Mouse (Mus musculus) ES-E14 (cell line): ENCODE results near the gene Pxmp4. TPM values are rescaled to one million over a fixed set of nuclear protein-coding genes. Genes with fewer than 3 reads are reported as not detected.

Experiments
- DNase-seq: peaks from one replicate; pipeline ENCODE4 v3.0.0-alpha.2; 2013; ENCODE audit warnings: low read depth, low spot score
- H3K27ac ChIP-seq: 2 replicates; pipeline ENCODE4 v1.5.1; 2012; ENCODE audit warnings: low read depth, mild to moderate bottlenecking, low read length, moderate library complexity, mixed read lengths; ENCODE audit not compliant: poor library complexity, insufficient read depth, severe bottlenecking
- H3K36me3 ChIP-seq: 2 replicates; pipeline ENCODE4 v1.6.1; 2012; ENCODE audit warnings: mild to moderate bottlenecking, low read length, moderate library complexity, mixed read lengths; ENCODE audit not compliant: control insufficient read depth, poor library complexity, insufficient read depth, severe bottlenecking
- H3K4me1 ChIP-seq, 2 experiments: fragments of 150-350 bp in 1 of 2; sonication (generic) in 1 of 2; 2 replicates each; pipeline ENCODE4 v1.6.1; 2012; ENCODE audit warnings: low read length in 2 of 2, mild to moderate bottlenecking in 1 of 2, mixed read lengths in 1 of 2; ENCODE audit not compliant: control insufficient read depth in 2 of 2, insufficient read depth in 2 of 2, poor library complexity in 1 of 2
- H3K4me3 ChIP-seq, 2 experiments: fragments of 150-350 bp in 1 of 2; sonication (generic) in 1 of 2; 2 replicates each; pipeline ENCODE4 v1.5.1; 2012; ENCODE audit warnings: low read length in 2 of 2, low read depth in 1 of 2, mild to moderate bottlenecking in 1 of 2, mixed read lengths in 1 of 2; ENCODE audit not compliant: insufficient read depth in 1 of 2, poor library complexity in 1 of 2, severe bottlenecking in 1 of 2
- H3K9ac ChIP-seq: 2 replicates; pipeline ENCODE4 v1.6.1; 2012; ENCODE audit warnings: low read depth, mild to moderate bottlenecking, low read length, mixed read lengths; ENCODE audit not compliant: poor library complexity, insufficient read depth, severe bottlenecking
- H3K9me3 ChIP-seq: fragments of 150-350 bp; sonication (generic); 2 replicates; pipeline ENCODE4 v1.6.1; 2012; ENCODE audit warnings: low read depth, mild to moderate bottlenecking, low read length; ENCODE audit not compliant: control insufficient read depth, insufficient read depth
- CHD2 ChIP-seq: IDR thresholded peaks from 2 replicates; pipeline ENCODE4 v1.6.1; 2014; ENCODE audit warnings: mild to moderate bottlenecking, low read depth, low read length, inconsistent platforms
- HCFC1 ChIP-seq: IDR thresholded peaks from 2 replicates; pipeline ENCODE4 v1.6.1; 2012; ENCODE audit warnings: low read length, inconsistent platforms, borderline replicate concordance; ENCODE audit not compliant: insufficient read depth
- MAFK ChIP-seq: IDR thresholded peaks from 2 replicates; pipeline ENCODE4 v1.6.1; 2014; ENCODE audit warnings: mild to moderate bottlenecking, low read depth, low read length, inconsistent platforms; ENCODE audit not compliant: insufficient read depth
- ZC3H11A ChIP-seq: IDR thresholded peaks from 2 replicates; pipeline ENCODE4 v1.6.1; 2012; ENCODE audit warnings: low read depth, mild to moderate bottlenecking, inconsistent platforms, low read length, borderline replicate concordance
- ZNF384 ChIP-seq: IDR thresholded peaks from 2 replicates; pipeline ENCODE4 v1.6.1; 2012; ENCODE audit warnings: low read depth, low read length, inconsistent platforms
- in situ Hi-C, 2 experiments: fragments of 600-800 bp; cut with MboI; formaldehyde crosslinking; loops; one replicate each; pipeline ENCODE4 v1.15.1; 2025; ENCODE audit warnings: low sequenced_read_pairs in 2 of 2, inconsistent platforms in 1 of 2; ENCODE audit not compliant: unreplicated experiment in 2 of 2
- total RNA-seq: library from RNA; depleted of rRNA; stranded (reverse); fragments of 300-350 nt; gene quantifications from 2 replicates; pipeline ENCODE4 v1.2.3, GENCODE M21; 2012

The Pxmp4 gene
- total RNA-seq, 1 experiment: 8.6 TPM

DNA sequence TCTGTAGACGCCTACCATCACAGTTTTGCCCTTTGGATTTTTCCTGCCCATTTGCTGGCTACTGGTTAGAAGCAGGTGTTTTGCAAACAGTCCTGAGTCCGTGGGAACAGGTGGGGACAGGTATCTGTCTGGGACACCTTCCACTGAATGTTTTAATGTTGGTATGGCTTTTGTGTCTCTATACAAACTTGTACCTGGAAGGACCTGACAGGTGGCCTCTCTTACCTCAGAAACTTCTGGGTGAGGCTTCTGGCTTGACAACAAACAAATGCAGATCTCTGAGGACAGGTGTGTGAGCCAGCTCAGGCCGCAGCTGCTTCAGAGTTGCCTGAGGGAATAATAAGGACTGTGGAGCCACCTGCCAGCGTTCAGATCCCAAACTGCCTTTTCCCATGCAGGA, 35.6 kb upstream of the Pxmp4 start:
- H3K27ac ChIP-seq: no peak overlapping the region
- no peak overlapping the region for H3K9ac ChIP-seq
- peaks cover 5% of the 10 kb centered on the region; the same call in 1 of the 2 replicates for H3K36me3 ChIP-seq
- TF ChIP-seq MAFK (no peak), CHD2 (no peak), ZC3H11A (no peak), ZNF384 (no peak), HCFC1 (no peak)
- no peak for DNase-seq
- H3K4me1 ChIP-seq: no peaks in the 10 kb centered on the region
- H3K4me3 ChIP-seq: no peak overlapping the region
- in situ Hi-C loops: no loop called here
- no peaks in the 10 kb centered on the region for H3K9me3 ChIP-seq

DNA sequence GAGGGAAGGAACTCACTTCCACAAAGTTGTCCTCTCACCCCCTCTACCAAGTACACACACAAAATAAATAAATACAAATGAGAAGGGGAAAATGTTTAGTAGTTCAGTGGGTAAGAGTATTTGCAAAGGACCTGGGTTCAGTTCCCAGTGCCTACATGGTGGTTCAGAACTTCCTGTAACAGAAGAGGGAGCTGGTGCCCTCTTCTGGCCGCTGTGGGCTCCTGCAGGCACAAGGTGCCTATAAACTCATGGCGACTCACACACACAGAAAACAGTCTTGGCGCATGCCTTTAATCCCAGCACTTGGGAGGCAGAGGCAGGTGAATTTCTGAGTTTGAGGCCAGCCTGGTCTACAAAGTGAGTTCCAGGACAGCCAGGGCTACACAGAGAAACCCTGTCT, 35.0 kb upstream of the Pxmp4 start:
- Histone ChIP-seq H3K27ac (no peak overlapping the region), H3K9me3 (no peaks in the 10 kb centered on the region), H3K9ac (no peak overlapping the region), H3K4me3 (no peak overlapping the region), H3K4me1 (no peaks in the 10 kb centered on the region), H3K36me3 (peaks cover 7% of the 10 kb centered on the region; the same call in 1 of the 2 replicates)
- DNase-seq: no peak
- in situ Hi-C loops: no loop called here
- TF ChIP-seq CHD2 (no peak), ZC3H11A (no peak), ZNF384 (no peak), HCFC1 (no peak), MAFK (no peak)

DNA sequence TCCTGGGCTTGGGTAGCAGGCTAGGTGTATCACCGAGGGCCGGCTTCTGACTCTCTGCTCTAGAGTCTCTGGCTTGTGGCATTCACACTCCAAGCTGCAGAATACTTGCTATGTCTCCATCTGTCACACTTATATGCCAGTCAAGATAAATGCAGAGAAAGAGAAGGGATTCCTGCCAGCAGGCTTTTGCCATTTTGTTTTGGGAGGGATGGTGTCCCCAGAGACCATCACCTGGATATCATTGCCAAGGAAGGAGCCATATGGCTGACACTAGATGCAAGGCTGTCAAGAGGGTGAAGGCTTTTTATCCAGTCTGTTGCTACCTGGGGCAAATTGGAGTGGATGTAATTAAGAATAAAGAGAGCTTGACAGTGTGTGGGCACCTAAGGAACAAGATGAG, 32.3 kb upstream of the Pxmp4 start:
- Histone ChIP-seq H3K27ac (no peak overlapping the region), H3K36me3 (peaks cover 7% of the 10 kb centered on the region; the same call in 1 of the 2 replicates), H3K9ac (no peak overlapping the region), H3K9me3 (no peaks in the 10 kb centered on the region), H3K4me1 (no peaks in the 10 kb centered on the region; a peak in 1 of 4 replicates), H3K4me3 (no peak overlapping the region)
- no peak for DNase-seq
- no peak for TF ChIP-seq CHD2
- in situ Hi-C loops: no loop called here

DNA sequence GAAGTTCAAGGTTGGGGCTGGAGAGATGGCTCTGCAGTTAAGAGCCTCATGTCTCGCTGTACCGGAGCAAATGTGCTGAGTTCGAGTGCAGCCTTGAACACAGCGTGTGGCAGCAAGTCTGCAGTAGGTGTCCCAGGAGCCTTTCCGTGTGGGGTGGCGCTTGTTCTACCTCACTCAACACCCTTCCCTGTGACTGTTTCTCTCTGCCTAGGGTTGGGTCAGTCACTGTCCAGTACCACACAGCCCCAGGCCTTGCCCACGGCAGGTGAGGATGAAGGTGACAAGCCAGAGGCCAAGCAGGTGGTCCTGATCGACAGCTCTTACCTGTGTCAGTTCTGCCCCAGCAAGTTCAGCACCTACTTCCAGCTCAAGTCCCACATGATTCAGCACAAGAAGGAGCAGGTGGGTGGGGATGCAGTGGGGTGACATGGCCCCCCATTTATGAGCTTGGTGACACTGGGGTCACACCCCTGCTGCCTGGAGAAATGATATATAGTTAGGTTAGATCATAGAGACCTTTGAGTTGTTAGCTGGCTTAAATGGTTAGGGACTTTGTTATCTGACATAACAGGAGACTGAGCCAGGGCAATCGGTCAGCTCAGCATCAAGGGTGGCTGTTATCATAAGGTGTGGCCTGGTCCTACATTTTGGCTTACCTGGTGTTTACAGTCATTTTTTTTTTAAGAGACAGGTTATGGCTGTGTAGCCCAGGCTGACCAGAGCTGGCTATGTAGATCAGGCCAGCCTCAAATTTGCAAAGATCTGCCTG, 30.6 kb upstream of the Pxmp4 start:
- no peaks in the 10 kb centered on the region for H3K9me3 ChIP-seq
- no peak overlapping the region for H3K27ac ChIP-seq
- no peaks in the 10 kb centered on the region; a peak in 1 of 4 replicates for H3K4me1 ChIP-seq
- peaks cover 7% of the 10 kb centered on the region; the same call in 1 of the 2 replicates for H3K36me3 ChIP-seq
- TF ChIP-seq CHD2 (no peak), ZNF384 (no peak), HCFC1 (no peak), ZC3H11A (no peak), MAFK (no peak)
- no peak overlapping the region for H3K9ac ChIP-seq
- H3K4me3 ChIP-seq: no peak overlapping the region
- in situ Hi-C loops: no loop called here
- no peak for DNase-seq
